Mouse (Mus musculus) CH12.LX (cell line): ENCODE measurements at regions not wholly inside any gene's neighbourhood (a gene's known extent, or its start where the extent isn't known, plus 50 kb on each side); places are given as distances from the start of the nearest gene placed in this dataset.

Experiments
- BHLHE40 ChIP-seq: IDR thresholded peaks from 2 replicates; pipeline ENCODE4 v1.6.1; 2011; ENCODE audit warnings: mild to moderate bottlenecking, low read depth, low read length, improper control_type of control experiment
- CTCF ChIP-seq, 2 experiments: IDR thresholded peaks in 1 of 2; conservative IDR thresholded peaks in 1 of 2; 2 replicates each; pipeline ENCODE4 v1.5.1; 2011 to 2012; ENCODE audit warnings: low read depth in 2 of 2, low read length in 2 of 2, improper control_type of control experiment in 1 of 2, inconsistent platforms in 1 of 2, mild to moderate bottlenecking in 1 of 2, moderate library complexity in 1 of 2
- EP300 ChIP-seq: IDR thresholded peaks from 2 replicates; pipeline ENCODE4 v1.6.1; 2011; ENCODE audit warnings: low read length, improper control_type of control experiment
- ETS1 ChIP-seq: conservative IDR thresholded peaks from 2 replicates; pipeline ENCODE4 v1.6.1; 2012; ENCODE audit warnings: low read depth, mild to moderate bottlenecking, inconsistent platforms, low read length, improper control_type of control experiment, moderate library complexity
- GABPA ChIP-seq: IDR thresholded peaks from 2 replicates; pipeline ENCODE4 v1.6.1; 2012; ENCODE audit warnings: low read depth, low read length, improper control_type of control experiment, inconsistent platforms; ENCODE audit not compliant: insufficient replicate concordance
- HCFC1 ChIP-seq: IDR thresholded peaks from 2 replicates; pipeline ENCODE4 v1.6.1; 2012; ENCODE audit warnings: low read depth, mild to moderate bottlenecking, inconsistent platforms, low read length, improper control_type of control experiment
- JUN ChIP-seq: IDR thresholded peaks from 2 replicates; pipeline ENCODE4 v1.6.1; 2011; ENCODE audit warnings: low read depth, mild to moderate bottlenecking, low read length, improper control_type of control experiment, moderate library complexity; ENCODE audit not compliant: insufficient read depth
- MXI1 ChIP-seq: IDR thresholded peaks from 2 replicates; pipeline ENCODE4 v1.6.1; 2011; ENCODE audit warnings: mild to moderate bottlenecking, low read depth, low read length, improper control_type of control experiment
- POLR2A ChIP-seq: IDR thresholded peaks from 2 replicates; pipeline ENCODE4 v1.6.1; 2011; ENCODE audit warnings: low read depth, mild to moderate bottlenecking, improper control_type of control experiment, low read length
- POLR2AphosphoS2 ChIP-seq: IDR thresholded peaks from 2 replicates; pipeline ENCODE4 v1.6.1; 2011; ENCODE audit warnings: low read depth, low read length, improper control_type of control experiment
- RCOR1 ChIP-seq: conservative IDR thresholded peaks from 2 replicates; pipeline ENCODE4 v1.6.1; 2012; ENCODE audit warnings: low read depth, mild to moderate bottlenecking, inconsistent platforms, low read length, improper control_type of control experiment
- TBP ChIP-seq: conservative IDR thresholded peaks from 2 replicates; pipeline ENCODE4 v1.6.1; 2011; ENCODE audit warnings: low read depth, low read length, improper control_type of control experiment
- ZC3H11A ChIP-seq: IDR thresholded peaks from 2 replicates; pipeline ENCODE4 v1.6.1; 2012; ENCODE audit warnings: low read depth, mild to moderate bottlenecking, inconsistent platforms, low read length, improper control_type of control experiment
- ZNF384 ChIP-seq: IDR thresholded peaks from 2 replicates; pipeline ENCODE4 v1.6.1; 2012; ENCODE audit warnings: low read depth, low read length, improper control_type of control experiment, inconsistent platforms

DNA sequence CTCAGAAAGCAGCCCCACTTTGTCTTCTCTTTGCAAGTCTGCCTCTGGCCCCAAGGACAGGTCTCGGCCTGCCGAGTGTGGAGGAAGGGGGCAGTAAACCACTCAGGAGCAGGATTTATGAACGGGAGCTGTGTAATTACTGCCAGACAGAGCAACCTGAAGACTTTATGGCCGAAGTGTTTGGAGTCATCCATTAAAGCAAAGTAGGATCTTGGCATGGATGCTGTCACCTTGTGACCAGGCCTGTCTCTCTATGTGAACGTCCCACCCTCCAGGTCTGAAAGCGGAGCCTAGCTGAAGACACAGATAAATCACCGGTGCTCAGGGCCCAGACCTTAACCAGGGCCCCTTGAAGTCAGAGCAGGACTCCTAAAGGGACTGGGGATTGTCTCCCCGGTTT lies 190.8 kb downstream of the Plpp3 start:
- TF ChIP-seq POLR2A (no peak), MXI1 (no peak), RCOR1 (no peak), CTCF (conservative IDR thresholded peaks at IDR 0.05 in 1 of 2, IDR thresholded peaks at IDR 0.05 in 1 of 2; ENCODE audit: low read depth in 2 of 2, low read length in 2 of 2) (no peak), GABPA (no peak), POLR2AphosphoS2 (no peak), TBP (no peak), HCFC1 (no peak), ETS1 (no peak), EP300 (no peak), ZNF384 (no peak), BHLHE40 (no peak), ZC3H11A (no peak), JUN (no peak)
